Mouse (Mus musculus) CD4-positive, CD25-positive, alpha-beta regulatory T cell, adult 9 weeks (primary cell): Measurements from ENCODE around the gene Dnali1. TPM values are rescaled to one million over a fixed set of nuclear protein-coding genes. Genes with fewer than 3 reads are reported as not detected.

ENCODE experiments used
- polyA plus RNA-seq: library from polyadenylated mRNA; unstranded; fragments of 100-300 nt; shearing (Covaris generic); gene quantifications from one replicate; pipeline ENCODE4 v1.2.1, GENCODE M21; 2017

The Dnali1 gene
- not detected for polyA plus RNA-seq

GRCm38 (mm10) chr4:125065517-125066307 is at the start of gene Dnali1:
Gene Dnali1 (minus strand): TSS chr4:125065703.

GRCm38 (mm10) chr4:125084403-125085345 is 19.2 kb upstream of the Dnali1 start, which contains the start of gene Meaf6:
Gene Meaf6 (plus strand): TSS chr4:125085134.

GRCm38 (mm10) chr4:125066490-125067370 is 1.2 kb upstream of the Dnali1 start, which contains the start of gene Snip1:
Gene Snip1 (plus strand): TSS chr4:125066672.

GRCm38 (mm10) chr4:125015806-125016635 is 49.5 kb downstream of the Dnali1 start, which contains the start of gene Gnl2:
Gene Gnl2 (plus strand): TSS chr4:125016585.

Other genes starting within 250 kb of the Dnali1 start
- gene Yrdc, start 215.0 kb downstream of the Dnali1 start, polyA plus RNA-seq = 2.3 TPM
- 4.4 TPM for gene 1110065P20Rik, start 214.5 kb downstream of the Dnali1 start, polyA plus RNA-seq
- 0.24 TPM for gene Maneal, start 203.5 kb downstream of the Dnali1 start, polyA plus RNA-seq
- not detected for gene Epha10, start 184.8 kb downstream of the Dnali1 start, polyA plus RNA-seq
- gene 9930104L06Rik, start 128.7 kb downstream of the Dnali1 start, polyA plus RNA-seq = 19.3 TPM
- 11.3 TPM for gene Cdca8, start 126.4 kb downstream of the Dnali1 start, polyA plus RNA-seq
- gene Rspo1, start 79.3 kb downstream of the Dnali1 start, polyA plus RNA-seq = not detected
- 104 TPM for gene Gnl2, start 49.1 kb downstream of the Dnali1 start, polyA plus RNA-seq
- gene Snip1, start 969 bp upstream of the Dnali1 start, polyA plus RNA-seq = 10.7 TPM
- gene Meaf6, start 19.4 kb upstream of the Dnali1 start, polyA plus RNA-seq = 55.0 TPM
- 31.2 TPM for gene Zc3h12a, start 62.1 kb upstream of the Dnali1 start, polyA plus RNA-seq